Comparison of ENCODE assay signal across 9 mouse cellular contexts in the genomic region with DNA sequence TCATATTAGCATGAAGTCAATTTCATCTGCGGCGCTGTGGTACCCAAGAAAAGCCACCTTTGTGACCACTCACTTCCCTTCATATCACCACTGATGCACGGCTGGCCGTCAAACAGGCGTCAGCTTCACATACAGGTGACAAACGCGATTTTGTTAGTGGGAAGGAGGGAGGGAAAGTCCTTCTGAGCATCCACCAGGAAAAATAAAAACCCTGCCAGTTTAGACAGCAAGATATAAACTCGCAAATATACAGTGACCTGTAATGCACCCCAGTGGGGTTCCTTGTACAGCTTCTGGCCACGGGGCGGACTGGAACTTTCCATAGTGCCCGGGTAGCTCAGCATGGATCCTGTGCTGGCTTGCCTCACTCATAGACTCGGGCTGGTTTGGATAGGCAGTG.
A peak's percentile ranks its signal among the peaks of the same experiment; 100 is the strongest.
DNase-seq lines count a peak whose midpoint lies in the region; ATAC-seq lines count a peak whose summit lies in the region.
"Had no signal": no experiment of that assay in that cellular context is flagged by ENCODE, and none has a peak within 500 bp of the region (broad histone marks: within the 10 kb centered on the region; RNA-seq: fewer than 3 reads in every experiment).

No protein-coding gene starts in this region.

- 78% methylated on average over 12 of the region's 12 CpGs for WGBS in embryonic facial prominence, embryonic 10.5 days
- WGBS in forebrain, embryonic 12.5 days, result 68% methylated on average over 12 of the region's 12 CpGs
- 47% methylated on average over 12 of the region's 12 CpGs for WGBS in limb, embryonic 15.5 days

- H3K9me3 ChIP-seq in embryonic facial prominence, embryonic 10.5 days, result no peaks in the 10 kb centered on the region
- no peaks in the 10 kb centered on the region for H3K9me3 ChIP-seq in forebrain, embryonic 12.5 days
- no peaks in the 10 kb centered on the region for H3K9me3 ChIP-seq in limb, embryonic 15.5 days

- H3K4me1 ChIP-seq in embryonic facial prominence, embryonic 10.5 days, result peaks cover 80% of the 10 kb centered on the region
- peaks cover 71% of the 10 kb centered on the region for H3K4me1 ChIP-seq in forebrain, embryonic 12.5 days
- H3K4me1 ChIP-seq in limb, embryonic 15.5 days, result peaks cover 76% of the 10 kb centered on the region

- H3K36me3 ChIP-seq in embryonic facial prominence, embryonic 10.5 days (replicated peaks), result peaks cover 58% of the 10 kb centered on the region
- H3K36me3 ChIP-seq in forebrain, embryonic 12.5 days (replicated peaks), result 0 out of 2 replicates have a peak, but pooled peaks cover 17% of the 10 kb centered on the region
- peaks cover 21% of the 10 kb centered on the region; the same call in 1 of the 2 replicates for H3K36me3 ChIP-seq in limb, embryonic 15.5 days

- H3K27me3 ChIP-seq in embryonic facial prominence, embryonic 10.5 days (replicated peaks; ENCODE audit: low read depth, poor library complexity, severe bottlenecking), result no peaks in the 10 kb centered on the region
- H3K27me3 ChIP-seq in forebrain, embryonic 12.5 days, result no peaks in the 10 kb centered on the region
- no peaks in the 10 kb centered on the region for H3K27me3 ChIP-seq in limb, embryonic 15.5 days

- 0 out of 2 replicates have a peak overlapping the region, but pooled peaks have one; percentile 19 for H3K4me3 ChIP-seq in embryonic facial prominence, embryonic 10.5 days
- H3K4me3 ChIP-seq in forebrain, embryonic 12.5 days (replicated peaks), result no peak overlapping the region
- H3K4me3 ChIP-seq in limb, embryonic 15.5 days, result no peak overlapping the region

- no peak for ATAC-seq in forebrain, embryonic 12.5 days (ENCODE audit: low FRiP score)
- no peak for ATAC-seq in limb, embryonic 15.5 days (ENCODE audit: insufficient number of reproducible peaks, low FRiP score, low TSS enrichment, low read depth)

- no peak overlapping the region for H3K4me2 ChIP-seq in forebrain, embryonic 12.5 days
- H3K4me2 ChIP-seq in limb, embryonic 15.5 days, result peak overlapping the region; percentile 19; the same call in 1 of the 2 replicates

- peak; percentile 19 for DNase-seq in kidney, adult 11 months
- DNase-seq in kidney, adult 18-20 months, result no peak
- DNase-seq in embryonic facial prominence, embryonic 10.5 days (ENCODE audit: low spot score), result no peak
- DNase-seq in cerebellum, postnatal 36 days, result no peak
- no peak for DNase-seq in ovary, postnatal 14 days (ENCODE audit: low spot score)
- no peak for DNase-seq in urinary bladder, postnatal 10 days (ENCODE audit: low spot score)
- DNase-seq: cerebellum, adult 8-10 months had no signal

- H3K9ac ChIP-seq in forebrain, embryonic 12.5 days, result peak overlapping the region; percentile 38; the same call in 1 of the 2 replicates
- no peak overlapping the region for H3K9ac ChIP-seq in limb, embryonic 15.5 days

- H3K27ac ChIP-seq in embryonic facial prominence, embryonic 10.5 days (replicated peaks), result peak overlapping the region; percentile 76
- H3K27ac ChIP-seq in forebrain, embryonic 12.5 days, result peak overlapping the region; percentile 72
- H3K27ac ChIP-seq in limb, embryonic 15.5 days, result peak overlapping the region; percentile 78
